ENCODE assay signal across 8 mouse cellular contexts in the genomic region with DNA sequence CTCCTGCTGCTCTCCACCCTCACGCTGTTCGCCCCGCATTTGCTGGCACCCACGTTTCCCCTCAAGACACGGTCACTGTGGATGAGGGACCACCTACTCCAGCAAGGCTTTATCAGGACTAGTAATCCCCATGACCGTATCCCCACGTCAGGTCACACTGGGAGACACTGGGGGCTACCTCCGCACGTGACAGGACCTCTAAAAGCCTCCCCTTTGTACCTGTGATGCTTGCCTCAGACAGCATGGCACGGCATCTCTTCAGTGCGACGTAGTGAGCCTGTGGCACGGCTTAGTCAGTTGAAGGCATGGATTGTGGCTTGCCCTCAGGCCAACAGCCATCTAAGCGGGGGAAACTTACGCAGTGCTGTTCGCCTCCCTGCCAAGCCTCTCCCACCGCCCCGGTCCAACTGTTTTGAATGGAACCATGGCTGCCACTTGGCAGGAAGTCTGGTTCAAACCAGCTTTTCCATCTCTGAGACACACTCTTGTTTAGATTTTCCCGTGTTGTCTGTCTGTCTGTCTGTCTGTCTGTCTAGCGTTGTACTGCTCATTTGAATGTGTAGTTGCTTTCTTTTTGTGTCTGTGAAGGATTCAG.
DNase-seq lines count a peak whose midpoint lies in the region; ATAC-seq and TF ChIP-seq lines count a peak whose summit lies in the region.

No protein-coding gene starts in this region.

- H3K9ac ChIP-seq in embryonic facial prominence, embryonic 11.5 days (replicated peaks; ENCODE audit: low read length) = peak overlapping the region; percentile 25
- no peak overlapping the region for H3K9ac ChIP-seq in lung, embryonic 14.5 days

- H3K4me3 ChIP-seq in embryonic facial prominence, embryonic 11.5 days (ENCODE audit: low read depth, low read length) = no peak overlapping the region
- no peak overlapping the region for H3K4me3 ChIP-seq in lung, embryonic 14.5 days (ENCODE audit: low read depth, low read length)

- no peaks in the 10 kb centered on the region for H3K9me3 ChIP-seq in embryonic facial prominence, embryonic 11.5 days (replicated peaks; ENCODE audit: control insufficient read depth, low read length)
- no peaks in the 10 kb centered on the region for H3K9me3 ChIP-seq in lung, embryonic 14.5 days (ENCODE audit: low read depth, low read length)

- H3K27ac ChIP-seq in embryonic facial prominence, embryonic 11.5 days (replicated peaks; ENCODE audit: low read depth, low read length) = no peak overlapping the region
- H3K27ac ChIP-seq in lung, embryonic 14.5 days (ENCODE audit: low read depth) = 0 out of 2 replicates have a peak overlapping the region, but pooled peaks have one; percentile 1

- H3K36me3 ChIP-seq in embryonic facial prominence, embryonic 11.5 days (replicated peaks; ENCODE audit: control insufficient read depth, insufficient read depth, low read depth, low read length) = no peaks in the 10 kb centered on the region
- H3K36me3 ChIP-seq in lung, embryonic 14.5 days (ENCODE audit: insufficient read depth) = no peaks in the 10 kb centered on the region

- H3K4me2 ChIP-seq in embryonic facial prominence, embryonic 11.5 days (ENCODE audit: low read depth, low read length) = no peak overlapping the region
- H3K4me2 ChIP-seq in lung, embryonic 14.5 days = 0 out of 2 replicates have a peak overlapping the region, but pooled peaks have one; percentile 1

- H3K27me3 ChIP-seq in embryonic facial prominence, embryonic 11.5 days (ENCODE audit: control insufficient read depth, insufficient read depth, low read length) = no peaks in the 10 kb centered on the region
- no peaks in the 10 kb centered on the region for H3K27me3 ChIP-seq in lung, embryonic 14.5 days (ENCODE audit: insufficient read depth, low read length)

- no peaks in the 10 kb centered on the region for H3K4me1 ChIP-seq in embryonic facial prominence, embryonic 11.5 days (ENCODE audit: control insufficient read depth, insufficient read depth, low read length)
- 0 out of 2 replicates have a peak, but pooled peaks cover 3% of the 10 kb centered on the region for H3K4me1 ChIP-seq in lung, embryonic 14.5 days (ENCODE audit: insufficient read depth)

- no peak for ATAC-seq in embryonic facial prominence, embryonic 11.5 days (replicated peaks; ENCODE audit: insufficient number of reproducible peaks, low FRiP score, low TSS enrichment, low read depth)
- no peak; the same call in 1 of the 2 replicates for ATAC-seq in lung, embryonic 14.5 days (ENCODE audit: insufficient read depth)

- TF ChIP-seq CTCF in lung, embryonic 14.5 days (IDR thresholded peaks at IDR 0.05; ENCODE audit: low read depth) = no peak

- intact Hi-C loops in gastrocnemius, postnatal 14 days (cut with DNase I; ENCODE audit: low total_unique reads) = no loop called here

- DNase-seq in gastrocnemius, postnatal 14 days = peak; percentile 32
- no peak for DNase-seq in gastrocnemius, adult 18-20 months (ENCODE audit: low spot score)
- DNase-seq in 3134 (ENCODE audit: extremely low read depth, insufficient read length, low spot score) = peak; percentile 63
- no peak for DNase-seq in embryonic facial prominence, embryonic 11.5 days (ENCODE audit: low spot score)
- DNase-seq in lung, embryonic 14.5 days = peak; percentile 67
- DNase-seq in natural killer cell, adult 2 months (ENCODE audit: low spot score in 2 of 2) = no peak
- no peak for DNase-seq in urinary bladder, postnatal 4 days (ENCODE audit: low spot score in 2 of 2)
- DNase-seq in spleen, postnatal 4 days (ENCODE audit: low spot score in 2 of 2) = no peak

- 75% methylated on average over 20 of the region's 20 CpGs for WGBS in embryonic facial prominence, embryonic 11.5 days
- 60% methylated on average over 20 of the region's 20 CpGs for whole genome bisulfite sequencing in lung, embryonic 14.5 days

Comparison
In these comparisons a context has a peak if more than half of its experiments do, and no peak if none do; other contexts are left out.
1. DNase-seq: peak in gastrocnemius, postnatal 14 days (single experiment), 3134 (single experiment) and lung, embryonic 14.5 days (single experiment); none in gastrocnemius, adult 18-20 months (single experiment), embryonic facial prominence, embryonic 11.5 days (single experiment), natural killer cell, adult 2 months (0 of 2), urinary bladder, postnatal 4 days (0 of 2) and spleen, postnatal 4 days (0 of 2).